Mouse (Mus musculus) left cerebral cortex, adult 11 months (tissue): ENCODE results near the gene Col6a4.
A peak's percentile ranks its signal among the peaks of the same experiment; 100 is the strongest.

Source experiments
- DNase-seq: peaks from one replicate; pipeline ENCODE4 v3.0.0; 2022; ENCODE audit warnings: low spot score

Gene Col6a4

DNA sequence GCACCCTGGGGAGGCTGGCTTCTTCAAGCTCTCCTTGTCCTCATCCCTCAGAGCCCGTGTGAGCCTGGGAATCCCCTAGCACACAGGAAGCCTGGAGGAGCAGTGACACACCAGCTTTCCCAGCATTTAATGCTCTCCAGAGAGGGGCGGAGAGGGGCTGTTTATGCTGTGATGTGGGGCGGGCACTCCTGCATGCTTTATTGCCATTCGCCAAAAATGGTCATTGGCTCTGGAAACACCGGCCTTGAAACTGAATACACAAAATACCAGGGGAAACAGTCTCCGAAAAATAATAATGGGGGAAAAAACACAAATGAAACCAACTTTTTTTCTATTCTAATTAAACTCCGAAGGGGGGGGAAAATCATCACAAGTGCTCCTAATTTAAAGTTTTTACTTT, at the start of gene Col6a4:
Col6a4 (minus strand) TSS at position 101 of the 400 bp plus-strand sequence.
- DNase-seq: no peak

DNA sequence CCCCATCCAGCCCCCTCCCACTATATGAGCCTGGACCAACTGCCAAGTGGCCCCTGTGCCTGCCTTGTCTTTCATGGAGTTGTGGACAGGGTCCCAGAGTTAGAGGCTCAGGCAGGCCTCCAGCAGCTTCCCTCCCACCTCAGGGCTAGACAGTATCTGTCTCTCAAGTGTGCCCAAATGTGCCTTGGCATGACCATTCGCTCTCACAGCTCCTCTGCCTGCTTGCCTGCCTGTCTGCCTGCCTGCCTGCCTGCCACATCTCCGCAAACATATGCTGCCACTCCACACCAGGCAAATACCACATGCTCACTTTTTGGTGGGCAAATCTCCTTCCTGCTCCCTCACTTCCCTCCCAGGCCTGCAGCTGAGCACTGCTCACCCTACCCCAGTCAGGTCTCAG, 49.0 kb upstream of the Col6a4 start:
- no peak for DNase-seq

- DNase-seq: no peak
Measured at GRCm38 (mm10) chr9:106144176-106144575, 47.6 kb upstream of the Col6a4 start.

GRCm38 (mm10) chr9:106141955-106142354, 45.4 kb upstream of the Col6a4 start:
- DNase-seq: no peak

GRCm38 (mm10) chr9:106139763-106140162, 43.2 kb upstream of the Col6a4 start:
- no peak for DNase-seq

DNA sequence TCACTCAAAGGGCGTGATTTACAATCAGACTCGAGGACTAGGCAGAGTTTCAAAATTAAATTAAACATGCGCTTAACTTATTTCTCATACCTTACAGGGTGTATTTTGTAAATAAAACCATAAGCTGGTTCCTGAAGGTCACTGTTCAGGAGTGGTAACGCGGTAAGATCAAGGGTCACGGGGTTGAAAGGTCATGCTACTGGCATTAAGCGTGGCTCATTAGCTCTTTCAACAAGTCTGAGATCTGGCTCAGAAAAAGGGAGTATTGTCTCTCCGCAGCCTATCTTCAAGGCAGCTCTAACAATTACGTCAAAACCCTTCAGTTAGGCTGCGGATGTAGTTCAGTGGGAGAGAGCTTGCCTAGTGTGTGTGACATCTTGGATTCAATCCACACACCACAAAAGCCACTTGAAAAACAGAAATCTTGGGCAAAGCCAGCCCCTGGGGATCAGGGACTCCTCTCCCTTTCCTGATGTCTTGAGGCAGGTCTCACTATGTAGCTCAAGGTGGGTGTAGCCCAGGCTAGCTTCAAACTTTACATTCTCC, 41.2 kb upstream of the Col6a4 start:
- DNase-seq: no peak

GRCm38 (mm10) chr9:106130250-106130649, 33.7 kb upstream of the Col6a4 start:
- DNase-seq: no peak

DNA sequence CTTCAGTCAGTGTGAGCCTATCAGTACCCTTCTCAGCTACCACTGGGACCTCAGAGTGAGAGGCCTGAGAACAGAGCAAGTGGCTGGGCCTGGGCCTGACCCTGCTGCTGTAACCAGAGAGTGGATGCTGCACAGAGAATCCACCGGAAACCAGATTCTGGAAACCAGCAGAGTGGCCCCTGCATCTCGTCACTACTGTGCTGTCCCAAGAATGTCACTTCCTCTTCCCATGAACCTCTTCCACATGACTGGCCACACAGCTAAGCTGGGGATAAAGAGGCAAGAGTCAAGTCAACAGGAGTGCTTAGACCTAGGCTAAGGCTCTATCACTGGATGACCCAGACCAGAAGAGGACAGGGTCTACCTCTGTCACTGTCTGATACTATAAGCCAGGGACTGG, 32.5 kb upstream of the Col6a4 start:
- no peak for DNase-seq

- DNase-seq: no peak
Measured at GRCm38 (mm10) chr9:106126786-106127251, 30.2 kb upstream of the Col6a4 start.

DNA sequence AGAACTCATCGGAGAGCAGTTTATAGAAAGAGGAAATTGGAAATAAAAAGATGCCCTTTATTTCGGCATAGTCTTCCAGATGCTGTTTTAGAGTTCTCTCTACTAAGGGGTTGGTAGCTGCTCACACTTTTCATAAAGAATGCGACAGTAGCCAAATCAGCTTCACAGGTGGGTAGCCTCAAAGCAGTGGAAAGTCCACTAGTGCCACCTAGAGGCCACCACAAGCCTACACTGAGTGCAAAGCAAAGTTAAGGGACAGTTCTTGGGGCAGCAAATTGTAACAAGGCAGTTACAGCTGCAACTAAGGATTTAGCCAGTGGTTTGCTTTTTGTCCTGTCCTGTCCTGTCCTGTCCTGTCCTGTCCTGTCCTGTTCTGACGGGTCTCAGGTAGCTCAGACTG, 27.0 kb upstream of the Col6a4 start:
- DNase-seq: no peak

DNA sequence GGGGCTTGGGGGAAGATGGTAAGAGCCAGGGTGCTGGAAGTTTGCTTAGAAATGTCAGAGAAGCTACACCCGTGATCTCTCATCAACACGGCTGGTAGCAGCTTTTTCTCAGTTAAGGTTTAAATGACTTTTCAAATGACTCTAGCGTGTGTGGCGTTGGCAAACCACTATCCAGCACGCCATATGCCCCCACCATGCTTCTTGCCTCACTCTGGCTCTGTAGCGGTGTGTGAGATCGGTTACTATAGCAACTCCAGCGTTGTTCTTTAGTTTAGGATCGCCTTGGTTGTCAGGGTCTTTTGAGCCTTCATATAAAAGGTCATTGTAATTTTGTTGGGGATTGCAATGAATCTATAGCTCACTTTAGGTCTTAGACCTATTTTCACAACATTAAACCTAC, 22.5 kb upstream of the Col6a4 start:
- DNase-seq: no peak

DNA sequence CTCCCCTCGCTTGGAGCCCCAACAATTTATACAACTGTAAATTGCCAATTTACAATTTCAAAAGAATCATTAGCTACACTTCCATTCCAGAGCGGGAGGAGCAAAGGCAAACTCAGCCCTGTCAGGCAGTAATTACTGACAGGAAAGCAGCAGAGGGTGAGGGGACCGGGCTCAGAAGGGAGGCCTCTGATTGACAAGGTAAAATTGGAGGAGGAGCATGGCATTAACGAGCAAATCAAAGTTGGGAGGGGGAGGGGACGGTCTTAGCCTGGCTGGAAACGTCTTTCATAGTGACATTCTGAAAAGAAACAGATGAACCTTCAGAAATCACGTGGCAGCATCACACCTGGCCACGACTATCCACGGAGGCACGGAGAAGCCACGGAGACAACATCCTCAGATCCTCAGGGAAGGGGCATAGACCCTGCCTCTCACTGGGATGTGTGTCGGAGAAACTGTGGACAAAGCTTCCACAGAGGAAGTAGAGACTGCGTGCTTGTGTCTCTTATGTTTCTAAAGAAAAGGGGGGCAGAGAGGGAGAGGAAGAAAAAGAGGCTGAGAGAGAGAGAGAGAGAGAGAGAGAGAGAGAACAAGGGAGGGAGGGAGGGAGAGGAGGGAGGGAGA, 19.3 kb upstream of the Col6a4 start:
- no peak for DNase-seq

GRCm38 (mm10) chr9:106112770-106113423, 16.3 kb upstream of the Col6a4 start:
- DNase-seq: peak; percentile 59

DNA sequence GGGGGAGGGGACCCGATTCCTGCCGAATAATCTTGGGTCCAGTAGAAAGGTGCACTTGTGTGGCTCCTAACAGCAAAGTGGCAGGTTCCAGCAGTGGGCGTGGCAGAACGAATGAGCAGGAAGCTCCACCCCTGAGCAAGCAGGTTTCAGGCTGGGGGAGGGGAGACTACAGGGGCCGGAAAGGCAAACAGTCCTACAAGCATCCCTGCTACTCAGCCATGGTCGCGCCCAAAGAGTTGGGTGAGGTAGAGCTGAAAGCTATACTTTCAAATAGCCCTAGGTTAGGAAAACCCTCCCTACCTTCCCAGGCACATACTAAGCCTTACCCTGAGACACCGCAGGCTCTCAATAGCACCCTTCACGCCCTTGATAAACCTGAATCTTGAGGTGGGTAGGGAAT, 9.7 kb upstream of the Col6a4 start:
- DNase-seq: no peak

DNA sequence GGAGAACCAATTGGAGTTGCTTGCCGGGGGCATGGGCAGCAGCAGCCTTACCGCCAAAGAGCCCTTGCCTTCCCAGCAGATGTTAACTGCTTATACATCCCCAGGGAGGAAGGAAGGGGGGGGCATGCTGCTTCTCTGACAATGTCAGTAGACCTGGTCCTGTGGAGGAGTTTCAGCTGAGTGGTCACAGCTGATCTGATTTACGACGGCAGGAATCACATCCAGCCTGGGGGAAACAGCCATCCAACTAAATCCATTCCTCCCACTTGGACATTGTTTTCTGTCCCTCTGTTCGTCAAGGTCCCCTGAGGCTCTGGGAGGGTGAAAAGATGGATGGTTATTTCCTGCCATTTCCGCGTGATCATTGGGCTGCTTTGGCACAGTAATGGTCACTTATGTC, 7.8 kb upstream of the Col6a4 start:
- no peak for DNase-seq

DNA sequence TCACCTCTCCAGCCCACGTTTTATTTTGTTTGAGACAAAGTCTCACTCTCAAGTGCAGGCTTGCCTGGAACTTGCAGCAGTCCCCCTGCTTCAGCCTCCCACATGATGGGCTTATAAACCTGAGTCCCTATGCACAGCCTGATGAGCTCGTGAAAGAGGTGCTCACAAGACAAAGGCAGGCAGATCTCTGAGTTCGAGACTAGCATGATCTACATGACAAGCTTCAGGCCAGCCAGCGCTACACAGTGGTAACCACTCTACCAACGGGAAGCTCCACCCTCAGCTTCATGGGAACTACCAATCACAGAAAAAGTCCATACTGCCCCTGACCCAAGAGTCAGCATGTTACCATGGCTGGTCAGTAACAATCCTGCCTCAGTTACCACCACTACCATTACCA, 4.6 kb upstream of the Col6a4 start:
- DNase-seq: no peak

GRCm38 (mm10) chr9:106100262-106100661, 3.7 kb upstream of the Col6a4 start:
- no peak for DNase-seq

GRCm38 (mm10) chr9:106099379-106100021, 2.9 kb upstream of the Col6a4 start:
- DNase-seq: no peak

DNA sequence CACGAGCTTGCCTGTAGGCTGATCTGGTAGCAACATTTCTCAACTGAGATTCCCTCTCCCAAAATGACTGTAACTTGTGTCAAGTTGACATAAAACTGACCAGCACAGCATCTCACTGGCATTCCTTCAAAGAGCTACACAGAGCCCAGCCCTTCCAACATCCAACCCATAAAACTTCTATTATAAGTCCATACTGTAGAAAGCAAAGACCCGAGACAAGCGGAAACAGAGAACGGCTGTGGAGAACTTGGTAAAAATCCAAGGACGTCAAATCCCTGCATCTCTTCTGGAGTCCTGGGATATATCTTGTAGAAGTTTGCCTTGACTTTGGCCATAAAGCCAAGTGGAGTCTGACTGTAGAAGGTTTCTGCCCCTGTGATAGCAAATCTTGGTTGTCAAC, 15.1 kb downstream of the Col6a4 start:
- DNase-seq: no peak

DNA sequence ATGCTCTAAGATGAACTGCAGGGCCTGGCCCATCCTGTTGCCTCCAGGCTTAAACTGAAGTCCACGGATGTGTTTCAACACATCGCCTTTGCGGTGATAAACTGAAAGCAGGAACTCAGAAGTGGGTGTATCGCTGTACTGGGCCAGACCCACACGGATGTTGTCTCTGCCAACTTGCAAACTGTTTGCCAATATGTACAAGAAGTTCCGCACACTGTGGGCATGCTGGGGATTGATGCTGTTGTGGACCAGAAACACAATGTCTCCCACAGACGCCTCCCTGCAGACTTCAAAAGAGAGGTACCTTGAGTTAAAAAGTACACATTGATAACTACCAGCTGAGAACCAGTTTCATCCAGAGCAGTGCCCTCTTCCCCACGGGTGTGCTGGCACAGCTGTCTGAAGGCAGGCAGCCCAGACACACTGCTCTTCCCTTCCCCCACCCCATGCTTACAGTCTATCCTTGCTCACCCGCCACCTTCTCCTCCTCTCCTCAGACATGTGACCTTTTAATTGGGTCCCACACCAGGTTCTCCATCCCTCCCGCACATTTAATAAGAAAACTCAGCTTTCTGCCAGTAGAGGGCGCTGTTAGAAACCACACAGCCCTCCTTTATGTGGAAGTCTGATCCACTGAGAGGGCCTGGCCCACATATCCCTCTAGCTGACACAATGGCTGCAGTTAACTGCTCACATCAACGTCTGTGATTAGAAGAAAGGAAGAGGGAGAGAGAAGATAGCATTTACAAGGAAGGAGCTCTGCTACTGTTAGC, 16.1 kb downstream of the Col6a4 start:
- DNase-seq: peak; percentile 26

DNA sequence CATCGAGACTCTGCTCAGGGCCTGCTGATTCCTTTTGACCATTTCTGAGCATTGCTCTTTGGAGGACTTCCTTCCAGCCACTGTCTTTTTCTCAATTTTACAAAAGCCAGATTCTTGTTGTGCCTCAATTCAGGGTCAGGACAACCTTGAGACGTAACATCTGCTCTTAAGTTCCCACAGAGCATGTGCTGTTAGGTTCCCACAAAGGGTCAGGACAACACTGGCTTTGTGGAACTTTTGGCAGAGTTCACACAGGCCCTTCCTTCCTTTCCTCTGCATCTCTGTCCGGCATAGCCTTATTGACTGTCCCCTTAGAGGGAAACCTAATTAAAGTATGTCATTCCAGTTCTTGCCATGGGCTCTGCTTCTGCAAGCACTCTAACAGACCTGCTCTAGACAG, 18.6 kb downstream of the Col6a4 start:
- no peak for DNase-seq

- peak; percentile 17 for DNase-seq
Measured at GRCm38 (mm10) chr9:106076234-106076633, 20.3 kb downstream of the Col6a4 start.
